Mouse (Mus musculus) bone marrow, adult 2 months (tissue): ENCODE measurements around the gene Bag6.

ENCODE experiments used
- CTCF ChIP-seq: fragments of 200-500 bp; IDR thresholded peaks from 2 replicates; pipeline ENCODE4 v1.5.1; 2011; ENCODE audit warnings: low read length, control low read depth; ENCODE audit not compliant: control insufficient read depth, insufficient read depth
- POLR2A ChIP-seq: fragments of 200-500 bp; IDR thresholded peaks from 2 replicates; pipeline ENCODE4 v1.6.1; 2011; ENCODE audit warnings: low read depth, mild to moderate bottlenecking, control low read depth, low read length, borderline replicate concordance; ENCODE audit not compliant: control insufficient read depth

DNA sequence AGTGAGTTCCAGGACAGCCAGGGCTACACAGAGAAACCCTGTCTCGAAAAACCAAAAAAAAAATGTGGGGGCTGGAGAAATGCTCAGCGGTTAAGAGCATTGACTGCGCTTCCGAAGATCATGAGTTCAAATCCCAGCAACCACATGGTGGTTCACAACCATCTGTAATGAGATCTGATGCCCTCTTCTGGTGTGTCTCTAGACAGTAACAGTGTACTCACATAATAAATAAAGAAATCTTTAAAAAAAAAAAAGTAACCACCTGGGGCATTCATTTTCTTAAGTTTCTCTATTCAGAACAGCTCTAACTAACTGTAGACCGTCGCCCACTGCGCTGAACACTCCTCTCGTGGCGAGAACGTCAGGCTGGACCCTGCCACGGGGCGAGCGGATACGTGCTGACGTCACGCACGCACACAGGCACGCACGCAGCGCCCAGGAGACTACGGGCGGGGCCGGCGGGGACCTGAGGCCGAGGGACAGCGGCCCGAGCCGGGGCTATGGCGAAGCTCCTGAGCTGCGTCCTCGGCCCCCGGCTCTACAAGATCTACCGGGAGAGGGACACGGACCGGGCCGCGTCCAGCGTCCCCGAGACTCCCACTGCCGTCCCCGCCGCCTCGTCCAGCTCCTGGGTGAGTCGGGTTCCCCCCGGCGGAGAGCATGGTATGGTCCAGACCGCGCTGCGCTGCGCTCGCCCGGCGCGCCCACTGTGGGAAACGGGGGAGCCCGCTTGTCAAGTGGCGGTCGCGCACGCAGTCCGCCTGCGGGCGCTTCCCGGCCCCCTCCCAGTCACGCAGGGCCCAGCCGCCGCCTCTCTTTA is 45.9 kb upstream of the Bag6 start, which contains the start of gene Abhd16a:
- TF ChIP-seq CTCF = no peak
- peak; percentile 82; the same call in 1 of the 2 replicates for TF ChIP-seq POLR2A
